Comparison of ENCODE assay signal across 8 mouse cellular contexts in the genomic region with DNA sequence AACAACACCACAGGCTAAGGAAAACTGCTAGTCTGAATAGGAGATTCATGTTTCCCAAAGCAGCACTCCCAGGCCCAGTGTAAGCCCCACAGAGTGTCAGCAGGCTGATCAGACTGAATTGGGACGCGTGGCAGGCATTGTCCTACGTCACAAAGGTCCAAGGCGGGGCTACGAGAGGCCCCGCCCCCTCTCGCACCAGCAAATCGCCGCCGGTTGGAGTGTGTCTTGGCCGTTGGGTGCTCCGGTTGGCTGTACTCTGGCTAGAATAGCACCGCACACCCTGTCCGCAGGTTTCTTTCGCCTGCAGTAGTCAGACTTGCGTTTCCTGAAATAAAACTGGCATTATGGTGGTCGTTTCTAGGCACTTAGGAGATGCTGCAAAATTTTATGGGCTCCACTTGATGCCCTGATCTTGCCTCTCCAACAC. TPM values are rescaled to one million over a fixed set of nuclear protein-coding genes. Genes with fewer than 3 reads are reported as not detected.
DNase-seq lines count a peak whose midpoint lies in the region; ATAC-seq and TF ChIP-seq lines count a peak whose summit lies in the region.

TSS of gene Fkbp7 (minus strand) at position 151 of the 427 bp plus-strand sequence.

- peak; percentile 87 for ATAC-seq in activated CD4-positive, CD25-positive, alpha-beta regulatory T cell, adult 4 months
- ATAC-seq in common myeloid progenitor, adult 5-6 weeks (replicated peaks; ENCODE audit: low read depth, poor library complexity, severe bottlenecking): peak; percentile 86
- peak; percentile 94 for ATAC-seq in hindbrain, postnatal 0 days

- peak within 1 kb of the TSS; percentile 89 for H3K27ac ChIP-seq in gastrocnemius, adult 2 months
- H3K27ac ChIP-seq in hindbrain, postnatal 0 days: peak within 1 kb of the TSS; percentile 79
- H3K27ac ChIP-seq in left cerebral cortex, adult 2 months: peak within 1 kb of the TSS; percentile 72
- peak within 1 kb of the TSS; percentile 30 for H3K27ac ChIP-seq in macrophage

- H3K9me3 ChIP-seq in hindbrain, postnatal 0 days (ENCODE audit: low read length): no peaks in the 10 kb centered on the region

- H3K27me3 ChIP-seq in hindbrain, postnatal 0 days (ENCODE audit: insufficient read depth, low read length): no peaks in the 10 kb centered on the region

- H3K9ac ChIP-seq in hindbrain, postnatal 0 days (replicated peaks; ENCODE audit: low read length): peak within 1 kb of the TSS; percentile 60

- H3K36me3 ChIP-seq in hindbrain, postnatal 0 days (ENCODE audit: insufficient read depth, low read length): no peaks in the 10 kb centered on the region
- H3K36me3 ChIP-seq in macrophage (ENCODE audit: inconsistent target): no peaks in the 10 kb centered on the region

- H3K79me2 ChIP-seq in macrophage (ENCODE audit: inconsistent target): peaks cover 25% of the 10 kb centered on the region

- peak within 1 kb of the TSS; percentile 77 for H3K4me3 ChIP-seq in gastrocnemius, adult 2 months
- peak within 1 kb of the TSS; percentile 43 for H3K4me3 ChIP-seq in hindbrain, postnatal 0 days (ENCODE audit: low read length)
- peak within 1 kb of the TSS; percentile 53 for H3K4me3 ChIP-seq in left cerebral cortex, adult 2 months
- peak within 1 kb of the TSS; percentile 40 for H3K4me3 ChIP-seq in macrophage (ENCODE audit: inconsistent target)

- TF ChIP-seq CTCF in gastrocnemius, adult 2 months (IDR thresholded peaks at IDR 0.05): no peak
- TF ChIP-seq CTCF in hindbrain, postnatal 0 days (IDR thresholded peaks at IDR 0.05; ENCODE audit: low read depth): no peak
- TF ChIP-seq CTCF in left cerebral cortex, adult 2 months (IDR thresholded peaks at IDR 0.05): no peak

- peak; percentile 90 for DNase-seq in gastrocnemius, adult 2 months
- DNase-seq in hindbrain, postnatal 0 days (ENCODE audit: low spot score): peak; percentile 94
- DNase-seq in left cerebral cortex, adult 2 months (ENCODE audit: extremely low spot score in 1 of 2, low spot score in 2 of 2): peak; percentile 84 to 89
- peak; percentile 77 for DNase-seq in retina, postnatal 7 days (ENCODE audit: low read depth, low spot score)
- peak; percentile 80 to 84 for DNase-seq in urinary bladder, adult 18-20 months (ENCODE audit: low spot score in 2 of 2)

- peaks cover 11% of the 10 kb centered on the region for H3K4me1 ChIP-seq in hindbrain, postnatal 0 days (ENCODE audit: insufficient read depth, low read length)

- intact Hi-C loops in gastrocnemius, adult 2 months (cut with DNase I): no loop called here
- intact Hi-C loops in left cerebral cortex, adult 2 months (cut with DNase I): loop anchor here (1.0 kb wide), 1 partner anchor 25 kb away; the partner anchor contains the start of genes Pjvk and Prkra

- WGBS in hindbrain, postnatal 0 days: under 1% methylated on average over 17 of the region's 17 CpGs
- WGBS in macrophage (ENCODE audit: missing documents): under 1% methylated on average over 17 of the region's 17 CpGs

- H3K4me2 ChIP-seq in hindbrain, postnatal 0 days (ENCODE audit: low read depth, low read length): peak within 1 kb of the TSS; percentile 74

RNA-seq across cellular contexts. Expression of gene Fkbp7, which starts in this region (rescaled TPM):
- 1 to 10 TPM; 1.9 to 4.5 TPM for polyA plus RNA-seq in activated CD4-positive, CD25-positive, alpha-beta regulatory T cell, adult 4 months (2017; shearing (Covaris generic))
- 14.4 and 20.9 TPM in 2 replicates for total RNA-seq in common myeloid progenitor, adult 5-6 weeks (2017)
- 1 to 10 TPM; 5.8 to 8.5 TPM for total RNA-seq in gastrocnemius, adult 2 months (2021)
- total RNA-seq in hindbrain, postnatal 0 days (2014; rRNA removed): 2.7 and 5.9 TPM in 2 replicates
- 15.5 and 16.8 TPM in 2 replicates for polyA plus RNA-seq in hindbrain, postnatal 0 days (2015; fragmentation: Nextera tagmentation; extraction: Ambion mirVana)
- total RNA-seq in left cerebral cortex, adult 2 months (2021): 1 to 10 TPM; 4.9 to 7.1 TPM
- 10 to 100 TPM in 1 of 26 experiments, 1 to 10 TPM in 13, not detected in 12; 1.3 to 21.1 (median 3.0) TPM for total RNA-seq in macrophage (2018; cell fraction: chromatin; rRNA removed)
- total RNA-seq in macrophage (2018; cell fraction: cytosol; rRNA removed): 1 to 10 TPM in 25 of 26 experiments, under 1 TPM in 1; 0.97 to 3.8 (median 2.0) TPM
- 1 to 10 TPM in 17 of 26 experiments, under 1 TPM in 4, not detected in 5; 0.75 to 4.8 (median 2.0) TPM for total RNA-seq in macrophage (2018; cell fraction: nucleus; rRNA removed)
- 4.1 to 7.0 TPM (median 6.1 TPM) in 3 replicates for polyA plus RNA-seq in macrophage (2018)

Comparison
In these comparisons a context has a peak if more than half of its experiments do, and no peak if none do; other contexts are left out.
1. Peak in every context shown above with its lines: DNase-seq, ATAC-seq, H3K4me3 ChIP-seq and H3K27ac ChIP-seq.
2. H3K27ac ChIP-seq: peak in every context shown above with its lines; median percentile 89 in gastrocnemius, adult 2 months; 79 in hindbrain, postnatal 0 days; 72 in left cerebral cortex, adult 2 months; 30 in macrophage.